Mouse (Mus musculus): ENCODE results near the gene Mrps25. TPM values are rescaled to one million over a fixed set of nuclear protein-coding genes. Genes with fewer than 3 reads are reported as not detected.

Mrps25 gene
- polyA plus RNA-seq, 1 experiment from 2014 or later = 64.8 TPM

DNA sequence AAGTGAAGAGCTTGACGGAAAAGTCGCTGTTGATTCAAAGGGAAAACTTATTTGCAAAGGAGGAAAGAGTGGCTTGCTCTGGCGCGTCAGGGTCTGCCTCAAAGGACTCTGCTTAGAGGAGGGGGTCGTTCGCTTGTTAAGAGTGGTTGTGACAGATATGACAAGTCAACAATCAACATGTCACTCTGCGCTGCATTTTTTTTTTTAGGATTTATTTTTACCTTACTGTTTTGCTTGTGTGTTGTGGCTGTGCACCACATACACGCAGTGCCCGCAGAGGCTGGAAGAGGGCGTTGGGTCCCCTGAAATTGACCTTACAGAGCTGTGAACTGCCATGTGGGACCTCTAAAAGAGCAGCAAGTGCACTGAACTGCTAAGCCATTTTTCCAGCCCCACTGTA lies 345 bp upstream of the Mrps25 start:
- H3K9me3 ChIP-seq = no peaks in the 10 kb centered on the region; the same call in 1 of the 2 replicates
- H3K4me2 ChIP-seq = peak overlapping the region; percentile 70
- H3K27ac ChIP-seq = peak overlapping the region; percentile 83
- no peaks in the 10 kb centered on the region for H3K27me3 ChIP-seq (replicated peaks)
- H3K4me1 ChIP-seq = peaks cover 16% of the 10 kb centered on the region
- H3K4me3 ChIP-seq = peak overlapping the region; percentile 80
- peaks cover 10% of the 10 kb centered on the region; the same call in 1 of the 2 replicates for H3K36me3 ChIP-seq (replicated peaks)
- ATAC-seq (replicated peaks) = peak; percentile 80
- 4% methylated on average over 10 of the region's 10 CpGs for WGBS
- peak overlapping the region; percentile 74 for H3K9ac ChIP-seq

DNA sequence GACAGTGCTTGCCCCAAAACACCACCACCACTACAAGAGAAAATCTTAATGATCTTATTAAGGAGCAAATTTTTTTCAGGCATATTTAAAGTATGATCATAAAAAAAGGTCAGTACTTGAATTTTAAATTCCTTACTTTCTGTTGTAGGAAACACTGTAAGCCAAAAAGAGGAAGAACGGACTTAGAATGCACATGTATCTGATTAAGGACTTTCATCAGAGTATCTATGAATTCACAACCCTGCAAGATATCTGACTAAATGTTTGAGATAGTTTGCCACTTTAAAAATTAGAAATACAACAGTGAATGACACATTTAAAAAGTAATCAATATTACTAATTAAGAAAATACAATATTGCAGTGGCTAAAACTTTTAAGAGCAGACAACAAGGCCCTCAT lies 7.4 kb downstream of the Mrps25 start:
- no peak for ATAC-seq (replicated peaks)
- Histone ChIP-seq H3K27me3 (replicated peaks) (no peaks in the 10 kb centered on the region), H3K36me3 (replicated peaks) (peaks cover 45% of the 10 kb centered on the region), H3K9ac (no peak overlapping the region), H3K9me3 (no peaks in the 10 kb centered on the region; the same call in 1 of the 2 replicates), H3K4me3 (no peak overlapping the region), H3K27ac (no peak overlapping the region), H3K4me2 (no peak overlapping the region), H3K4me1 (no peaks in the 10 kb centered on the region)
- WGBS = 95% methylated on average over 1 of the region's 1 CpGs

DNA sequence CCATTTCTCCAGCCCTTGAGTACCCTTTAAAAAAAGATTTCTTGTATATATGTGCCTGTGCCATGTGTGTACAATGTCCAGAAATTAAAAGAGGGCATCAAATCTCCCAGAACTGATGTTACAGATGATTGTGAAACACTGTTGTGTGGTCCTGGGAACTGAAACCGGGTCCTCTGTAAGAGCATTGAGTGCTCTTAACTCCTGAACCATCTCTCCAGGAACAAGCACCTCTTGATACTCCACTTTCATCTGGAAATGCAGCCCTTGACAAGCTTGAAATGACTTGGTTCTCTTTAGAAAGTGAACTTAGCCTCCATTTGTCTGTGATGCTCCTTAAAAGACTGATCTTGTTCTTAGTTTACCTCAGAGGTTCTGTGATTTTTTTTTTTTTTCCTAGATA lies 21.1 kb downstream of the Mrps25 start:
- H3K27ac ChIP-seq = no peak overlapping the region
- no peaks in the 10 kb centered on the region for H3K4me1 ChIP-seq
- no peak overlapping the region for H3K4me2 ChIP-seq
- H3K9me3 ChIP-seq = no peaks in the 10 kb centered on the region
- H3K27me3 ChIP-seq (replicated peaks) = no peaks in the 10 kb centered on the region
- ATAC-seq (replicated peaks) = no peak
- H3K9ac ChIP-seq = no peak overlapping the region
- WGBS = 89% methylated on average over 1 of the region's 1 CpGs
- peaks cover 56% of the 10 kb centered on the region for H3K36me3 ChIP-seq (replicated peaks)
- no peak overlapping the region for H3K4me3 ChIP-seq

GRCm38 (mm10) chr6:92158801-92159200 lies 25.0 kb downstream of the Mrps25 start:
- Histone ChIP-seq H3K9me3 (no peaks in the 10 kb centered on the region), H3K36me3 (replicated peaks) (peaks cover 65% of the 10 kb centered on the region), H3K4me2 (no peak overlapping the region), H3K27me3 (replicated peaks) (no peaks in the 10 kb centered on the region), H3K27ac (no peak overlapping the region), H3K4me3 (no peak overlapping the region), H3K4me1 (no peaks in the 10 kb centered on the region), H3K9ac (no peak overlapping the region)
- no peak for ATAC-seq (replicated peaks)
- 99% methylated on average over 3 of the region's 3 CpGs for whole genome bisulfite sequencing

DNA sequence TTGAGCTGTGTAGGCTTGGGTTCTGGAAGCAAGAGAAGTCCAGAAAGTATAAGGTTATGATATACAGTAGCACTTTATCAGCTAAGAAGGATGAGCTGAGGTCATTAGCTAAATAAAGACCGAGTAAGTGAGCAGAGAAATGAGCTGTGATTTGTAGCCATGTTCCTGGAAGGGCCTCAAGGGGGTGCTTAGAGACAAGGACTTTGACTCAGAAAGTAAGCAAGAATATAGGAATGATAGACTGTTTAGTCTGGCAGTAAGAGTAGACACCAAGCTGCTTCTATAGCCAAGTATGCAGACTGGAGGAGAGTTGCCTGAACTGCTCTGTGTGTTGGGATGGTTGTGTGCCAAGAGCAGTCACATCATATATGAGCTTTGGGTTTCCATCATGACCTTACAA lies 30.1 kb downstream of the Mrps25 start:
- no peak overlapping the region for H3K27ac ChIP-seq
- ATAC-seq (replicated peaks) = no peak
- 87% methylated on average over 1 of the region's 1 CpGs for WGBS
- H3K4me3 ChIP-seq = no peak overlapping the region
- no peaks in the 10 kb centered on the region for H3K27me3 ChIP-seq (replicated peaks)
- peaks cover 45% of the 10 kb centered on the region for H3K36me3 ChIP-seq (replicated peaks)
- no peaks in the 10 kb centered on the region for H3K4me1 ChIP-seq
- no peak overlapping the region for H3K4me2 ChIP-seq
- H3K9me3 ChIP-seq = no peaks in the 10 kb centered on the region
- H3K9ac ChIP-seq = no peak overlapping the region

- H3K27me3 ChIP-seq (replicated peaks) = no peaks in the 10 kb centered on the region
- no peak overlapping the region for H3K4me2 ChIP-seq
- no peaks in the 10 kb centered on the region for H3K9me3 ChIP-seq
- no peak overlapping the region for H3K4me3 ChIP-seq
- H3K9ac ChIP-seq = no peak overlapping the region
- no peak for ATAC-seq (replicated peaks)
- H3K4me1 ChIP-seq = no peaks in the 10 kb centered on the region
- H3K27ac ChIP-seq = no peak overlapping the region
- 94% methylated on average over 4 of the region's 4 CpGs for WGBS
- H3K36me3 ChIP-seq (replicated peaks) = 0 out of 2 replicates have a peak, but pooled peaks cover 9% of the 10 kb centered on the region
Measured at GRCm38 (mm10) chr6:92145881-92146280, 38.0 kb downstream of the Mrps25 start.

DNA sequence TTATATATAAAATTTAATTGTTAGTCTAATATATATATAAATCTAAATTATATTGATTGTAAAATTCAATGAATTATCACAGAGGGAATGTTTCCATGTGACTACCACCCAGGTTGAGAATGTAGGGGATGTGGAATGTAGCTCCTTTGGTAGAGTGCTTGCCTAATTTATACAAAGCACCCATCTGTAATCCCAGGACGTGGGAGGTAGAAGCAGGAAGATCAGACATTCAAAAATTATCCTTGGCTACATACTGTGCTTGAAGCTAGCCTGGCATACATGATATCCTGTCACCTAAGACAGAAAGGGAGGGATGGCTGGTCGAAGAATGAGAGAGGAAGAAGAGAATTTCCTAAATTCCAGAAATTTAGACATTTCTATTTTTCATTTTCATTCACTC lies 47.5 kb downstream of the Mrps25 start:
- ATAC-seq (replicated peaks) = no peak
- no peaks in the 10 kb centered on the region for H3K27me3 ChIP-seq (replicated peaks)
- no peak overlapping the region for H3K27ac ChIP-seq
- WGBS = 71% methylated on average over 2 of the region's 2 CpGs
- no peak overlapping the region for H3K9ac ChIP-seq
- no peaks in the 10 kb centered on the region for H3K4me1 ChIP-seq
- H3K36me3 ChIP-seq (replicated peaks) = no peaks in the 10 kb centered on the region
- no peak overlapping the region for H3K4me3 ChIP-seq
- no peak overlapping the region for H3K4me2 ChIP-seq
- H3K9me3 ChIP-seq = no peaks in the 10 kb centered on the region

- Histone ChIP-seq H3K4me1 (no peaks in the 10 kb centered on the region), H3K27ac (no peak overlapping the region), H3K4me3 (no peak overlapping the region), H3K27me3 (replicated peaks) (no peaks in the 10 kb centered on the region), H3K9me3 (no peaks in the 10 kb centered on the region), H3K9ac (no peak overlapping the region), H3K4me2 (no peak overlapping the region), H3K36me3 (replicated peaks) (no peaks in the 10 kb centered on the region)
- no peak for ATAC-seq (replicated peaks)
- WGBS = 92% methylated on average over 2 of the region's 2 CpGs
Measured at GRCm38 (mm10) chr6:92133617-92134016, 50.2 kb downstream of the Mrps25 start.

DNA sequence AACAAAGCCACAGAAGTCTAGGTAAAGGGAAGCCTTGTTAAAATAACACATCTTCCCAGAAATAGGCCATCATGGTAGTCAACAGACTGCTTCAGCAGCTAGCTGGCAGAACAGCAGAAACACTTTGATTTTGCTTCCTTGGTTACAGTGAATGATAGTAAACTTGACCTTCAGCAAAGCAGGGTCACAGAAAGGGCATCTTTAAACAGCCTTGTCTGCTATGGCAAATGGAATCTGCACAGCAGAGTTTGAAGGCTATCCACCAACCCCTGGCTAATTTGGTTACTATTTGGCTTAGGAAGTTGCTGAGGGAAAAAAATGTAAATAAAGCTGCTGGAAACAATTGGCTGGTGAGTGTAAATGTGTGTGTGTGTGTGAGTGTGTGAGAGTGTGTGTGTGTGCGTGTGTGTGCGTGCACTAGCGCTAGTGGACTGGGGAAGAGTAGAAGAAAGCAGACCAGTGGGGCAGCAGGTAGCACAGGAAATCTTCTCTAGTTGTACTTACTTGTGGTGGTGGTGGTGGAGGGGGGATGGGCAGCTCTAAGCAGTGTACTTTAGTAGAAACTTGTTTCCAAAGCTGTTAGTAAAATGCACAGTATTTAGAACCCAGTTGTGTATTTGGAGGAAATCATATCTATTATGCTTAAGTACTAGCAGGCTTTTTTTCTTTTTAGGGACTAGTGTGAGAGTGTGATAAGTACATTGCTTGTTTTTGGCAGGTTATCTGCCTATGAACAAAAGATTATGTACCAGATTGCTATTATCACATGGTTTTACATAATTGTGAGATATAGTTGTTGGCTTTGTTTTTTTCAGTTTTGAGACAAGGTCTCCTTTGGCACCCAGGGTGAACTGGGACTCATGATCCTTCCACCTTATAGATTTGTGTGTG lies 51.6 kb downstream of the Mrps25 start:
- no peak overlapping the region for H3K9ac ChIP-seq
- no peak for ATAC-seq (replicated peaks)
- H3K36me3 ChIP-seq (replicated peaks) = no peaks in the 10 kb centered on the region
- H3K27ac ChIP-seq = no peak overlapping the region
- no peaks in the 10 kb centered on the region for H3K9me3 ChIP-seq
- no peaks in the 10 kb centered on the region for H3K4me1 ChIP-seq
- H3K4me2 ChIP-seq = no peak overlapping the region
- no peaks in the 10 kb centered on the region for H3K27me3 ChIP-seq (replicated peaks)
- no peak overlapping the region for H3K4me3 ChIP-seq
- WGBS = 83% methylated on average over 3 of the region's 3 CpGs

DNA sequence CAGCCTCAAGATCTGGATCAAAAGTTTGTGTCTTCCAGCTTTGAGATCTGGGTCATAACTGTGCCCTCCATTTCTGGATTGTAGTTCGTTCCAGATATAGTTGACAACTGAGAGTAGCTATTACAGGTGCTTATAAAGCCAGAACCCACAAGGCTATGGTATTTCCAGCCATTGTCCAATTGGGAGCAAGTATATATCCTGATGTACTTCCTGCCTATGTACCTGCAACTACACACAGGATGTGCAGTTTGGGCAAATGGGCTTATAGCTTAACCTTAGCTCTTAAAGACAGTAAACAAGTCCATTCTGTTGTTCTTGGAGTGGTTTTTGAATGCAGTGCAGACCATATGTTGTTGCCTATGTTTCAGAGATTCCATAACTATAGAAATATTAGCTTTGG lies 52.4 kb downstream of the Mrps25 start:
- no peak overlapping the region for H3K9ac ChIP-seq
- no peaks in the 10 kb centered on the region for H3K27me3 ChIP-seq (replicated peaks)
- no peaks in the 10 kb centered on the region for H3K4me1 ChIP-seq
- 98% methylated on average over 1 of the region's 1 CpGs for WGBS
- H3K4me3 ChIP-seq = no peak overlapping the region
- H3K36me3 ChIP-seq (replicated peaks) = no peaks in the 10 kb centered on the region
- no peak overlapping the region for H3K4me2 ChIP-seq
- ATAC-seq (replicated peaks) = no peak
- no peak overlapping the region for H3K27ac ChIP-seq
- H3K9me3 ChIP-seq = no peaks in the 10 kb centered on the region

DNA sequence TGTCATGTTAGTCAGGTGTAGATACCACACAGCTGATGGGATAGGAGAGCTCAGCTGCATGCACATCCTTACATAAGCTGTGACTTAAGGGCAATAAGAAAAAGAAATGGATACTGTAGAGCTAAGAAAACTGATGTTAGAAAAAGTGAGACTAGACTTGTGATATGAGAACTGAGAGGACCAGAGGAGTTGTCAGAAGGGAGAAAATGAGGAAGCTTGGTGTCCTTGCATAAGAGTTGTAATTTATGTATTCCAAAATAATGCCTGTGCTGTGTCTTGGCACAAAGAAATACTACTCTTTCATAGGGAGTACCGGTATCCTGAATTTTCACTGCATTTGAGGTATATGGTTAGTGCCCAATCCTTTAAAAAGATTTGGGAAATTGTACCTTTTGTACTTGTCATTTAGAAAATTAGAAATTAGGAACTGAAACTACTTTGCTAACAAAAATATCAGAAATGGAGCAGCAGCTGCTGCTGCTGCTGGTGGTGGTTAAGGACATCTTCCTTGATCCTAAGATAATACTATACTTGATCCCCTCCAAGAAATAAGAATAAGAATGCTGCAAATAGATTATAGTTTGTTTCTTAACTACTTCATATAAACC lies 56.9 kb downstream of the Mrps25 start:
- 0 out of 2 replicates have a peak, but pooled peaks cover 3% of the 10 kb centered on the region for H3K36me3 ChIP-seq (replicated peaks)
- H3K4me2 ChIP-seq = no peak overlapping the region
- no peaks in the 10 kb centered on the region for H3K27me3 ChIP-seq (replicated peaks)
- no peak for ATAC-seq (replicated peaks)
- no peak overlapping the region for H3K9ac ChIP-seq
- 96% methylated on average over 1 of the region's 1 CpGs for WGBS
- no peak overlapping the region for H3K27ac ChIP-seq
- no peaks in the 10 kb centered on the region for H3K4me1 ChIP-seq
- no peak overlapping the region for H3K4me3 ChIP-seq
- no peaks in the 10 kb centered on the region for H3K9me3 ChIP-seq

DNA sequence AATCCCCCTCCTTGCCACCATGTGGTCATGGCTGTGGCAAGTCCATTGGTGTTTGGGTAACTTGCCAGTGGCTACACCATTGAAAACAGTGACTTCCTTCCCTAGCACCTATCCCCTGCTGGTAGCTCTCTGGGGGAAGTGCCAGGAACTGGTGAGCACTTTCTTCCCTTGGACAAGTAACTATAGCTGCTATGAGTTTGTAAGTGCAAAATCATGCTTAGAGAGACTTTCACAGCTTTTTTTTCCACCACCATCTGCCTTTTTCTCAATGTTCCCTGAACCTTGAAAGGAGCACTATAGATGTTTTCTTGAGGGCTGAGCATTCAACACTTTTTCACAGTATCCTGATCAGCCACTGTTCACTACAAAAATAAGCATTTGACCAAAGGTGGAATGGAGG lies 59.3 kb downstream of the Mrps25 start:
- no peak for ATAC-seq (replicated peaks)
- H3K27me3 ChIP-seq (replicated peaks) = no peaks in the 10 kb centered on the region
- no peak overlapping the region for H3K4me2 ChIP-seq
- H3K36me3 ChIP-seq (replicated peaks) = 0 out of 2 replicates have a peak, but pooled peaks cover 3% of the 10 kb centered on the region
- no peak overlapping the region for H3K9ac ChIP-seq
- no peak overlapping the region for H3K4me3 ChIP-seq
- no peak overlapping the region for H3K27ac ChIP-seq
- no peaks in the 10 kb centered on the region for H3K9me3 ChIP-seq
- H3K4me1 ChIP-seq = no peaks in the 10 kb centered on the region

Measured in midbrain, embryonic 15.5 days (tissue).